Mouse (Mus musculus): ENCODE data around the gene Ubr2. TPM values are rescaled to one million over a fixed set of nuclear protein-coding genes. Genes with fewer than 3 reads are reported as not detected.

Ubr2 gene
- total and polyA plus RNA-seq, 3 experiments = 20.4 to 50.9 (median 39.6) TPM

DNA sequence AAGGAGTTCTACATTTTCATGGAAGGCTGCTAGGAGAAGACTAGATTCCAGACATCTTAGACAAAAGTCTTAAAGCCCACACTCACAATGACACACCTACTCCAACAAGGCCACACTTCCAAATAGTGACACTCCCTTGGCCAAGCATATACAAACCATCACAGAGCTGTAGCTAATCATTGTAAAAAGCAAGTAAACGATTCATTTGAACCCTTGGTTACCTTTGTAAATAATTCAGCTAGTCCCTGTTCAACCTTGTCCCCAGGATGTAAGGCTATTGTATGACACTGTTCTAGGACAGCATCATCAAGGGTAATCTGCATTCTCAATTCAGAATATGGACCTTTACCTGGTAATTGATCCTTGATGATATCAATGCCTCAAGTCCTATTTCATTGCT is 14.4 kb upstream of the Ubr2 start:
- Histone ChIP-seq H3K27ac (ENCODE audit: insufficient read depth, low read depth) (no peak overlapping the region), H3K9me3 (replicated peaks; ENCODE audit: low read length) (no peaks in the 10 kb centered on the region), H3K4me1 (ENCODE audit: control insufficient read depth in 1 of 2, insufficient read depth in 2 of 2) (no peaks in the 10 kb centered on the region), H3K9ac (ENCODE audit: insufficient read depth, low read depth) (no peak overlapping the region), H3K27me3 (replicated peaks) (peaks cover 12% of the 10 kb centered on the region), H3K36me3 (replicated peaks in 1 of 2; ENCODE audit: control insufficient read depth in 1 of 2, insufficient read depth in 1 of 2, low read length in 1 of 2) (no peaks in the 10 kb centered on the region), H3K79me2 (replicated peaks; ENCODE audit: control insufficient read depth, extremely low read depth, insufficient read depth, poor library complexity, severe bottlenecking) (no peaks in the 10 kb centered on the region), H3K4me2 (ENCODE audit: insufficient read depth, low read depth, poor library complexity, severe bottlenecking) (no peak overlapping the region), H3K4me3 (replicated peaks in 1 of 3; ENCODE audit: low read depth in 2 of 3, low read length in 2 of 3, poor library complexity in 1 of 3) (no peak overlapping the region)
- dilution Hi-C loops (cut with MboI; ENCODE audit: extremely low pct_ligation_motif_present, extremely low pct_unique_long_range_greater_than_20kb, low sequenced_read_pairs) = no loop called here
- TF ChIP-seq ZKSCAN1 (IDR thresholded peaks at IDR 0.05; ENCODE audit: borderline replicate concordance, low read depth, low read length) (no peak), NRF1 (IDR thresholded peaks at IDR 0.05; ENCODE audit: low read depth, low read length) (no peak), MEF2A (IDR thresholded peaks at IDR 0.05; ENCODE audit: borderline replicate concordance, low read depth, low read length) (no peak), KAT2A (IDR thresholded peaks at IDR 0.05; ENCODE audit: insufficient replicate concordance, low read length) (no peak), CHD1 (IDR thresholded peaks at IDR 0.05; ENCODE audit: low read depth, low read length) (no peak), USF2 (conservative IDR thresholded peaks at IDR 0.05; ENCODE audit: low read depth, low read length) (no peak), ELF1 (IDR thresholded peaks at IDR 0.05; ENCODE audit: low read depth, low read length) (no peak), JUN (IDR thresholded peaks at IDR 0.05; ENCODE audit: insufficient read depth, low read depth, low read length) (no peak), POLR2A (IDR thresholded peaks at IDR 0.05; ENCODE audit: low read depth, low read length) (no peak)
- in situ Hi-C loops (cut with MboI; ENCODE audit: low pct_ligation_motif_present, low pct_unique_long_range_greater_than_20kb, low sequenced_read_pairs) = no loop called here
- no peak for DNase-seq (ENCODE audit: extremely low read depth)

DNA sequence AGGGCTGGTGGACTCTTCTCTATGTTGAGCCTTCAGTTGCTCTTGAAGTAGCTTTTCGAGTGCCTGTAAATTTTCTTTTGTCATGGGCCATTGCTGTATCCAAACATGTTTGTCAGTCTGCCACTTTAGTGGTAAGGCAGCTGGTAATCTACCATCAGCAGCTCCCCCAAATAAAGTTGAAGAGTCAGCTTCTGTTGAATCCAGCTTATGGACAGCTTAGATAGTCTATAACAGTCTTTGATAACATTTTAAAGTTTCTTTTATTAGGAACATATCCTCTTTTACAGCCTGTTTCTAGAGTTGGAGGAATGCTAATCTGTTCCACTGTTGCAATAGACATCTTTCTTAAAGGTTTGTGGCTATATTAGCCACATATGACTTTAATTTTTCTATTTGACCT is 13.0 kb upstream of the Ubr2 start:
- Histone ChIP-seq H3K4me1 (ENCODE audit: control insufficient read depth in 1 of 2, insufficient read depth in 2 of 2) (no peaks in the 10 kb centered on the region), H3K4me2 (ENCODE audit: insufficient read depth, low read depth, poor library complexity, severe bottlenecking) (no peak overlapping the region), H3K27me3 (replicated peaks) (peaks cover 13% of the 10 kb centered on the region), H3K4me3 (replicated peaks in 1 of 3; ENCODE audit: low read depth in 2 of 3, low read length in 2 of 3, poor library complexity in 1 of 3) (no peak overlapping the region), H3K9ac (ENCODE audit: insufficient read depth, low read depth) (no peak overlapping the region), H3K36me3 (replicated peaks in 1 of 2; ENCODE audit: control insufficient read depth in 1 of 2, insufficient read depth in 1 of 2, low read length in 1 of 2) (no peaks in the 10 kb centered on the region), H3K27ac (ENCODE audit: insufficient read depth, low read depth) (no peak overlapping the region), H3K9me3 (replicated peaks; ENCODE audit: low read length) (no peaks in the 10 kb centered on the region), H3K79me2 (replicated peaks; ENCODE audit: control insufficient read depth, extremely low read depth, insufficient read depth, poor library complexity, severe bottlenecking) (no peaks in the 10 kb centered on the region)
- dilution Hi-C loops (cut with MboI; ENCODE audit: extremely low pct_ligation_motif_present, extremely low pct_unique_long_range_greater_than_20kb, low sequenced_read_pairs) = no loop called here
- in situ Hi-C loops (cut with MboI; ENCODE audit: low pct_ligation_motif_present, low pct_unique_long_range_greater_than_20kb, low sequenced_read_pairs) = no loop called here
- no peak for DNase-seq (ENCODE audit: extremely low read depth)
- TF ChIP-seq TBP (conservative IDR thresholded peaks at IDR 0.05; ENCODE audit: low read depth, low read length) (no peak), NRF1 (IDR thresholded peaks at IDR 0.05; ENCODE audit: low read depth, low read length) (no peak), MAX (IDR thresholded peaks at IDR 0.05; ENCODE audit: low read length) (no peak), MYC (IDR thresholded peaks at IDR 0.05; ENCODE audit: low read depth, low read length) (no peak), JUND (conservative IDR thresholded peaks at IDR 0.05; ENCODE audit: low read depth, low read length) (no peak), MAFK (IDR thresholded peaks at IDR 0.05; ENCODE audit: insufficient replicate concordance, low read length) (no peak), PAX5 (IDR thresholded peaks at IDR 0.05; ENCODE audit: low read length) (no peak), EP300 (IDR thresholded peaks at IDR 0.05; ENCODE audit: low read length) (no peak), SMC3 (IDR thresholded peaks at IDR 0.05; ENCODE audit: low read depth, low read length) (no peak), RCOR1 (conservative IDR thresholded peaks at IDR 0.05; ENCODE audit: low read depth, low read length) (no peak), KAT2A (IDR thresholded peaks at IDR 0.05; ENCODE audit: insufficient replicate concordance, low read length) (no peak), ZNF384 (IDR thresholded peaks at IDR 0.05; ENCODE audit: low read depth, low read length) (no peak), ETS1 (conservative IDR thresholded peaks at IDR 0.05; ENCODE audit: low read depth, low read length) (no peak), MXI1 (IDR thresholded peaks at IDR 0.05; ENCODE audit: low read depth, low read length) (no peak)

All from CH12.LX (cell line).